In genomic region chr11:118428944-118429709, GRCm38 (mm10) we compare ENCODE assay signal across 8 mouse cellular contexts. TPM values are rescaled to one million over a fixed set of nuclear protein-coding genes. Genes with fewer than 3 reads are reported as not detected.
A peak's percentile ranks its signal among the peaks of the same experiment; 100 is the strongest.
DNase-seq lines count a peak whose midpoint lies in the region; ATAC-seq lines count a peak whose summit lies in the region.

No protein-coding gene starts in this region.

- no peak overlapping the region for H3K9ac ChIP-seq in forebrain, embryonic 12.5 days
- peak overlapping the region; percentile 59 for H3K9ac ChIP-seq in intestine, embryonic 16.5 days (ENCODE audit: low read depth, low read length)
- H3K9ac ChIP-seq in midbrain, embryonic 15.5 days, result 0 out of 2 replicates have a peak overlapping the region, but pooled peaks have one; percentile 0

- ATAC-seq in forebrain, embryonic 12.5 days (ENCODE audit: low FRiP score), result no peak
- ATAC-seq in intestine, embryonic 16.5 days, result 0 out of 2 replicates have a peak, but pooled peaks have one; percentile 11
- no peak for ATAC-seq in midbrain, embryonic 15.5 days (replicated peaks)

- H3K4me1 ChIP-seq in forebrain, embryonic 12.5 days, result peaks cover 37% of the 10 kb centered on the region
- H3K4me1 ChIP-seq in intestine, embryonic 16.5 days (ENCODE audit: control insufficient read depth, insufficient read depth, low read length), result peaks cover 37% of the 10 kb centered on the region; the same call in 1 of the 2 replicates
- H3K4me1 ChIP-seq in midbrain, embryonic 15.5 days, result peaks cover 31% of the 10 kb centered on the region

- no peaks in the 10 kb centered on the region for H3K9me3 ChIP-seq in forebrain, embryonic 12.5 days
- no peaks in the 10 kb centered on the region for H3K9me3 ChIP-seq in intestine, embryonic 16.5 days (ENCODE audit: control insufficient read depth, low read length)
- no peaks in the 10 kb centered on the region for H3K9me3 ChIP-seq in midbrain, embryonic 15.5 days

- no peak overlapping the region for H3K27ac ChIP-seq in forebrain, embryonic 12.5 days
- peak overlapping the region; percentile 56 for H3K27ac ChIP-seq in intestine, embryonic 16.5 days (ENCODE audit: low read length)
- H3K27ac ChIP-seq in midbrain, embryonic 15.5 days, result no peak overlapping the region

- peak overlapping the region; percentile 38 for H3K4me2 ChIP-seq in forebrain, embryonic 12.5 days
- peak overlapping the region; percentile 56 for H3K4me2 ChIP-seq in intestine, embryonic 16.5 days (ENCODE audit: low read depth, low read length)
- peak overlapping the region; percentile 39 for H3K4me2 ChIP-seq in midbrain, embryonic 15.5 days

- no peaks in the 10 kb centered on the region for H3K36me3 ChIP-seq in forebrain, embryonic 12.5 days (replicated peaks)
- H3K36me3 ChIP-seq in intestine, embryonic 16.5 days (ENCODE audit: control insufficient read depth, insufficient read depth, low read length), result no peaks in the 10 kb centered on the region
- H3K36me3 ChIP-seq in midbrain, embryonic 15.5 days (replicated peaks), result no peaks in the 10 kb centered on the region

- H3K27me3 ChIP-seq in forebrain, embryonic 12.5 days, result peaks cover 18% of the 10 kb centered on the region
- H3K27me3 ChIP-seq in intestine, embryonic 16.5 days (replicated peaks; ENCODE audit: control insufficient read depth, insufficient read depth, low read length), result 0 out of 2 replicates have a peak, but pooled peaks cover 2% of the 10 kb centered on the region
- no peaks in the 10 kb centered on the region for H3K27me3 ChIP-seq in midbrain, embryonic 15.5 days (replicated peaks)

- intact Hi-C loops in left cerebral cortex, postnatal 4 days (cut with DNase I), result loop anchor here (5.0 to 10.0 kb wide), 2 partner anchors 313 to 546 kb away; no protein-coding TSS in a partner anchor

- H3K4me3 ChIP-seq in forebrain, embryonic 12.5 days (replicated peaks), result peak overlapping the region; percentile 0; the same call in 1 of the 2 replicates
- H3K4me3 ChIP-seq in intestine, embryonic 16.5 days (ENCODE audit: low read length), result peak overlapping the region; percentile 39
- H3K4me3 ChIP-seq in midbrain, embryonic 15.5 days, result peak overlapping the region; percentile 25; the same call in 1 of the 2 replicates

- DNase-seq in heart, adult 18-20 months, result peak; percentile 71 to 78
- no peak for DNase-seq in heart, postnatal 4 days
- DNase-seq in B cell, adult 2 months, result no peak
- DNase-seq in right cerebral cortex, postnatal 14 days, result no peak
- DNase-seq in left cerebral cortex, postnatal 4 days, result no peak

- WGBS in forebrain, embryonic 12.5 days, result 60% methylated on average over 8 of the region's 8 CpGs
- WGBS in intestine, embryonic 16.5 days, result 46% methylated on average over 8 of the region's 8 CpGs
- WGBS in midbrain, embryonic 15.5 days, result 57% methylated on average over 8 of the region's 8 CpGs

RNA-seq across cellular contexts. Expression of gene C1qtnf1, which starts 1.1 kb away (rescaled TPM):
- 10 to 100 TPM; 13.4 to 16.4 TPM for total RNA-seq in heart, adult 18-20 months (2021)
- 10 to 100 TPM; 21.2 to 25.1 TPM for total RNA-seq in heart, postnatal 4 days (2021)
- 1.8 and 2.9 TPM in 2 replicates for polyA plus RNA-seq in forebrain, embryonic 12.5 days (2016; fragmentation: Nextera tagmentation; extraction: Ambion mirVana)
- 7.1 and 7.3 TPM in 2 replicates for polyA plus RNA-seq in intestine, embryonic 16.5 days (2015; fragmentation: Nextera tagmentation; extraction: Ambion mirVana)
- polyA plus RNA-seq in midbrain, embryonic 15.5 days (2015; fragmentation: Nextera tagmentation; extraction: Ambion mirVana), result 4.2 and 4.3 TPM in 2 replicates
- total RNA-seq in left cerebral cortex, postnatal 4 days (2021), result 1 to 10 TPM; 7.2 to 7.4 TPM

RNA-seq across cellular contexts. Expression of gene Cant1, which starts 10.2 kb away (rescaled TPM):
- total RNA-seq in heart, adult 18-20 months (2021), result 10 to 100 TPM; 17.5 to 18.6 TPM
- total RNA-seq in heart, postnatal 4 days (2021), result 10 to 100 TPM; 19.6 to 20.2 TPM
- polyA plus RNA-seq in forebrain, embryonic 12.5 days (2016; fragmentation: Nextera tagmentation; extraction: Ambion mirVana), result 25.4 and 27.0 TPM in 2 replicates
- polyA plus RNA-seq in intestine, embryonic 16.5 days (2015; fragmentation: Nextera tagmentation; extraction: Ambion mirVana), result 38.7 and 44.1 TPM in 2 replicates
- 30.6 and 35.1 TPM in 2 replicates for polyA plus RNA-seq in midbrain, embryonic 15.5 days (2015; fragmentation: Nextera tagmentation; extraction: Ambion mirVana)
- total RNA-seq in left cerebral cortex, postnatal 4 days (2021), result 10 to 100 TPM; 39.7 to 42.3 TPM

RNA-seq across cellular contexts. Expression of gene Lgals3bp, which starts 27.2 kb away (rescaled TPM):
- 10 to 100 TPM; 19.6 to 34.9 TPM for total RNA-seq in heart, adult 18-20 months (2021)
- 10 to 100 TPM; 20.2 to 24.4 TPM for total RNA-seq in heart, postnatal 4 days (2021)
- 1.2 TPM in 2 replicates for polyA plus RNA-seq in forebrain, embryonic 12.5 days (2016; fragmentation: Nextera tagmentation; extraction: Ambion mirVana)
- 226 and 234 TPM in 2 replicates for polyA plus RNA-seq in intestine, embryonic 16.5 days (2015; fragmentation: Nextera tagmentation; extraction: Ambion mirVana)
- polyA plus RNA-seq in midbrain, embryonic 15.5 days (2015; fragmentation: Nextera tagmentation; extraction: Ambion mirVana), result 5.1 and 6.7 TPM in 2 replicates
- 1 to 10 TPM; 5.0 to 6.2 TPM for total RNA-seq in left cerebral cortex, postnatal 4 days (2021)

RNA-seq across cellular contexts. Expression of gene Engase, which starts 47.5 kb away (rescaled TPM):
- 1 to 10 TPM; 4.2 to 5.1 TPM for total RNA-seq in heart, adult 18-20 months (2021)
- 1 to 10 TPM; 4.0 to 5.8 TPM for total RNA-seq in heart, postnatal 4 days (2021)
- 6.2 and 9.0 TPM in 2 replicates for polyA plus RNA-seq in forebrain, embryonic 12.5 days (2016; fragmentation: Nextera tagmentation; extraction: Ambion mirVana)
- polyA plus RNA-seq in intestine, embryonic 16.5 days (2015; fragmentation: Nextera tagmentation; extraction: Ambion mirVana), result 13.5 and 17.8 TPM in 2 replicates
- 6.6 and 8.2 TPM in 2 replicates for polyA plus RNA-seq in midbrain, embryonic 15.5 days (2015; fragmentation: Nextera tagmentation; extraction: Ambion mirVana)
- total RNA-seq in left cerebral cortex, postnatal 4 days (2021), result 10 to 100 TPM in 1 of 2 experiments, 1 to 10 TPM in 1; 8.3 to 11.5 TPM

Comparison
In these comparisons a context has a peak if more than half of its experiments do, and no peak if none do; other contexts are left out.
1. DNase-seq: peak in heart, adult 18-20 months (2 of 2); none in heart, postnatal 4 days (single experiment), B cell, adult 2 months (0 of 2), right cerebral cortex, postnatal 14 days (single experiment) and left cerebral cortex, postnatal 4 days (single experiment).
2. Peak in every context shown above with its lines, with median percentiles within 50 percentile points of each other: H3K4me2 ChIP-seq and H3K4me3 ChIP-seq.